Mouse (Mus musculus): Measurements from ENCODE around the gene Fam189a1.

Gene Fam189a1

DNA sequence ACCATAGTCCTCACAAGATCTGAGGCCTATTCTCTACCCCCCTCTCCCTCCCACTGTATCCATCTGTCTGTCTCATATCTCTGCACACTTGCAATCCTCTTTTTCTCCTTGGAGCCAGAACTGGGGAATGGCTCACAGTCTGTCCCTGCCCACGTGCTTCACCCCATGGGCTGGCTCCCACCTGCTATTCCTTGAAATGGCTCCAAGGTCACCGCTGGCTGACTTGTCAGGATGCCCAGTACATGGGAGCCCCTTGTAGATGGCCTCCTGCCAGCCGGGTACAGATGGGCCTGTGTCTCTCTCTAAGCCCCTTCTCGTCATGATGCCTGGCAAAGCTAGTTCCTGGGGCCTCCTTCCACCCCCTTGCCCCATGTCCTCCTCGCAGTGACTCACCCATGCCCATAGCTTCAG is 428.2 kb downstream of the Fam189a1 start:
- no peaks in the 10 kb centered on the region for H3K36me3 ChIP-seq (ENCODE audit: control insufficient read depth, insufficient read depth, low read length, poor library complexity, severe bottlenecking)
- H3K27me3 ChIP-seq (ENCODE audit: control insufficient read depth, insufficient read depth, low read length, poor library complexity, severe bottlenecking), result no peaks in the 10 kb centered on the region
- no peak for DNase-seq (ENCODE audit: low read depth, low spot score)

DNA sequence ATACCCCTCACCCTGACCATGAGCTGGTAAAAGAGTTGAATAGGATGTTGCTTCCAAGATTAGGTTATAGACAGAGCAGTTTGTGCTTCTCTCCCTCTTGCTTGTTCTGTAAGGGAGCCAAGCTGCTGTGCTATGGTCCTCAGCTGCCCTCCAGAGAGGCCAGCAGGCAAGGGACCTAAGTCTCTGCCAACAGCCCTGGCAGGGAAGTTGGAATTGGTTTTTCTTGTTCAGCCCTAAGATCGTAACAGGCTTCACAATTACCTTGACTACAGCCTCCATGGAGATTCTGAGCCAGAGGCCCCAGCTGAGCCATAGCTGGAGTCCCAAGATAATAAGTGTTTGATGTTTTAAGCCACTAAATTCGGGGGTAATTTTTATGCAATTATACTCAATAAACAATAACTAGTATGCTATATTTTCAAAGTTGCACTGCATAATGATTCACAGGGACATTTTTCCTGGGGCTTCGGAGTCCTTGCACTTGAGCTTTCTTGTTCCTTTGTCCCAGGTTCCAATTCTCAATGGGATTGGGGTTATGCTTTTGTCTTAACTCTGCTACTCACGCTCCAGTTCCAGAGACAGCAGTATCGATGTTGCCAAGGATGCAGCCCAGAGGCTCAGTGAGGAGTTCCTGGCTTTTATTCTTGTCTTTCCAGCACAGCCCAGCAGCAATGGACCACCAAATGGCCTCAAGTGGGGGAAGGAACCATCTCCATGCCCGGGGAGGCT is 430.2 kb downstream of the Fam189a1 start:
- Histone ChIP-seq H3K36me3 (ENCODE audit: control insufficient read depth, insufficient read depth, low read length, poor library complexity, severe bottlenecking) (no peaks in the 10 kb centered on the region), H3K27me3 (ENCODE audit: control insufficient read depth, insufficient read depth, low read length, poor library complexity, severe bottlenecking) (no peaks in the 10 kb centered on the region)
- DNase-seq (ENCODE audit: low read depth, low spot score), result no peak

DNA sequence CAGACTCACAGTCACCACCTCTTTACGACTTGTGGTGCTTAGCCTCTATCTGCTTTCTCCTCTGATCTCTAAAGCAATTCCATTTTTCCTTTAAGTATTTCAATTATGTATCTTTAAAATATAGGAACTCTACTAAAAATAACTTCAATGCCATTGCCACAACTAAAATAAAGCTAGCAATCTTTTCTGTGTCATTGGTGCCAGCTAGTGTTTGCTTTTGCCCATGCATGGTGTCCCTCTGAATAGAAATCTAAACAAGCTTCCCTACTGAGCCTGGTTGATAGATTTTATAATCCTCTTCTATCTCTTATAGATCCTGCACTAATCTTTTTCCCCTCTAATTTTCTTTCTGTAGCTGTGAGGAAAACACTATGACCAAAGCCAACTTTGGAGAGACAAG is 432.0 kb downstream of the Fam189a1 start:
- Histone ChIP-seq H3K27me3 (ENCODE audit: control insufficient read depth, insufficient read depth, low read length, poor library complexity, severe bottlenecking) (no peaks in the 10 kb centered on the region), H3K36me3 (ENCODE audit: control insufficient read depth, insufficient read depth, low read length, poor library complexity, severe bottlenecking) (no peaks in the 10 kb centered on the region)
- DNase-seq (ENCODE audit: low read depth, low spot score), result no peak

DNA sequence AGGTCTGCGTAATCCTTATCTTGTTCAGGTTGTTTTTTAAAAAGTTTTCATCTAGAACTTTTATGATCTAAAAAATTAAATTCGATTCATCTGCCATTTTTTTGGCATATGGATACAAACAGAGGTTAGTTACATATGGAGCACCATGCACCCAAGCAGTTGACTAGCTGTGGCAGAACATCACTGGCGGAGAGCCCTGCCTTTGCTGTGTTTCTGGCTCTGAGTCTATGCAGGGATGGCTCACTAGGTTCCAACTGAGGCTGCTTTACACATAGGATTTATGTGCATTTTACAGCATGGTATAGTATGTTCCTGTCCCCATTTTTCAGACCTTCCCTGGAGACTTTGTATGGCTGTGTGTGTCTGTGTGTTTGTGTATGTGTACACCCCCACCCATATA is 433.1 kb downstream of the Fam189a1 start:
- Histone ChIP-seq H3K27me3 (ENCODE audit: control insufficient read depth, insufficient read depth, low read length, poor library complexity, severe bottlenecking) (no peaks in the 10 kb centered on the region), H3K36me3 (ENCODE audit: control insufficient read depth, insufficient read depth, low read length, poor library complexity, severe bottlenecking) (no peaks in the 10 kb centered on the region)
- DNase-seq (ENCODE audit: low read depth, low spot score), result no peak

DNA sequence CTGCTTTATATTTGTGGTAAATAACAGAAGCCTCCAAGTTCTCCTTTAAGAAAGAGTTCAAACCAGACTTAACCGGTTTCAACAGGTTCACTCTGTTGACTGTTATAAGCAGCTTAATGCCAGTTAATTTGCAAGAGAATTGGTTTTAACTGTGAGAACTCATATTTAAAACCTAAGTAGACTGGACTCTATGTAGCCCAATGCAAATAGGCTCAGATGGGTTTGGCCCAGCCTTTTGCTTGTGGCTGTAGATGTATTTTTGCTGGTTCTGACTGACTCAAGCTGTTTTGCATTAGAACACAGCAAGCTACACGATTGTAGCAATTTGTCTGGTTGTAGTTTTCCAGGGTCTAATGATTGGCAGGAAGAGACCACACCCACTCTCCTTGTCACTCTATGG is 440.1 kb downstream of the Fam189a1 start:
- Histone ChIP-seq H3K27me3 (ENCODE audit: control insufficient read depth, insufficient read depth, low read length, poor library complexity, severe bottlenecking) (no peaks in the 10 kb centered on the region), H3K36me3 (ENCODE audit: control insufficient read depth, insufficient read depth, low read length, poor library complexity, severe bottlenecking) (no peaks in the 10 kb centered on the region)
- no peak for DNase-seq (ENCODE audit: low read depth, low spot score)

DNA sequence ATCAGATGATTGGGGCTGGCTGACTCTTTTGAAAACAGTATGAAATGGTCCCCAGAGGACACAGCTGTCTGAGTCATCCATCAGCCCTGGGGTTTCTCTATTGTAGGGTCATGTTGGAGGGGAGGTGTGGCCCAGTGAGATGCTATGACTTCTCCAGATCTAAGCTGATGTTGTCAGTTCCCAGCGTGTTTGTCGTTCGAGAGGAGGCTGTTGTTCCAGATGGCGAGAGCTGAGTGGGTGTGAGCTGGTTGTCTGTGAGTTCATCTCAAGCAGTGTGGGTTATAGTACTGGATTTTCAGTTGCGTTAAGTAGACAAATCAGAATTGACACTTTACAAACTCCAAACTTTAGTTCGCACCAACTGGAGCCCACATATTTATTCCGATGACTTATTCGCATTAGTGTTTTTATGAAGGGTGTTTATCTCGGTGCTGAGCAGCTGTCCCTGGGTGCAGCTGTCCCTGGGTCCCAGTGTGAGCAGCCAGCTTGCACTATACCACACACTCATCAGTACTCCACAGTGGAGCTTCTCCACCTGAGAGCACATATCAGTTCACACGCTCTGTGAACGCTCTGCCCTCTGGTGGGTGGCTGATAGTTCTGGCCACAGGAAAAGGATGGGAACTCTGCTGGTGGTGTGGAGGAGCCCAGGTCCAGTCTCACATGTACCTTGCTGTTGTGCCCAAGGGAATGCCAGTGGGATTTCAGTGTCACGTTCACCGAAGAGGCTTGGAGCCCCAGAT is 446.7 kb downstream of the Fam189a1 start:
- no peak for DNase-seq (ENCODE audit: low read depth, low spot score)
- Histone ChIP-seq H3K27me3 (ENCODE audit: control insufficient read depth, insufficient read depth, low read length, poor library complexity, severe bottlenecking) (no peaks in the 10 kb centered on the region), H3K36me3 (ENCODE audit: control insufficient read depth, insufficient read depth, low read length, poor library complexity, severe bottlenecking) (no peaks in the 10 kb centered on the region)

DNA sequence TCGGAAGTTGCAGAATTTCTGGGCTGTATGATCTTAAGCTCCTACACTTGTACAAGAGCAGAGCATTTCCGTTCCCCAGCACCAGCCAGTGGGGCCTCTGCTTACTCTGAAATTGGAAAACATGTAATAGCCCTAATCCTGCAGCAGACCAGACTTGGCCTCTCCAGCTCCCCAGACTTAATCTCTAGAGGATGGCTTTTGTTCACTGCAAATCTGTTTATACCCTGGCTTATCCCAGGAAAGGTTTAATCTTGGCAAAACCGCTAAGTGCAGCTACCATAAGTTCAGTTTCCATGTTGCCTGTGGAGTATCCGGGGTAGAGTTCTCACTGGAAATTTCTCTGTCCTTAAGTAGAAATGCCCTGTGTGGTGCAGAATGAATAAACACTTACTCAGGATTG is 448.2 kb downstream of the Fam189a1 start:
- no peak for DNase-seq (ENCODE audit: low read depth, low spot score)
- H3K36me3 ChIP-seq (ENCODE audit: control insufficient read depth, insufficient read depth, low read length, poor library complexity, severe bottlenecking), result no peaks in the 10 kb centered on the region
- no peaks in the 10 kb centered on the region for H3K27me3 ChIP-seq (ENCODE audit: control insufficient read depth, insufficient read depth, low read length, poor library complexity, severe bottlenecking)

Data from splenic B cell, adult 2 months (primary cell).